Mouse (Mus musculus) embryo, embryonic 9.5 days (tissue): ENCODE data around the gene Zfp846.
A peak's percentile ranks its signal among the peaks of the same experiment; 100 is the strongest.
"Not testable (repeated sequence)": the region's sequence is repeated elsewhere in the genome, so short reads cannot be mapped to it uniquely, and the experiment has no call there.

Source experiments
- DNase-seq: peaks from one replicate; pipeline ENCODE4 v3.0.0-alpha.2; 2017; ENCODE audit errors: extremely low spot score

The Zfp846 gene

GRCm38 (mm10) chr9:20581175-20581634, at the start of gene Zfp846:
Zfp846 (plus strand) TSS chr9:20581291.
- DNase-seq: peak; percentile 96

DNA sequence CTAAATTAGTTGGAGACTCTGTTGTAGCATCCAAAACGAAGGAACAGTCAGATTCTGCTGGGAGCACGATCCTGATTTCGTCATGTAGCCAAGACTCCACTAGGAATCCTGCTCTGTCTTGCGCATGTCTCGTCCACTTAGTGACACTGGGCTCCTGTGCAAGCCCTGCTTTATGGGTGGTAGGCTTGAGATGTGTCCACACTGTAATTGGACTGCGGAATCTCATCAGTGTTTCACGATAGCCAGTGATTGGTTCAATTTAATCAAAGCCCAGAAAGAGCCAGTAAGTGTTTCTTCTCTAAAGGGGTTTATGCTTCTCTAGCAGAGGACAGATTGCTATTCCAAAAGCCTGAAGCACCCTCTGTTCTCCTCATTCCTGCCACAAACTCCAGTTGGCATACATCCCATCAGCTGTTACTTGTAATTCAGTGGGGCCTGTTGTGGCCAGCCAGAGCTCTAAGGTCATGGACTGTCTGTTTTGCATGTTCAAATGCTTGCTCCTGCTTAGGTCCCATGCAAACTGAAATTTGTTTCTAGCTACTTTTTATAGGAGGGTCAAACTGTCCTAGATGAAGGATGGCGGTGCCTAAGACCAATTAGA, 46.7 kb upstream of the Zfp846 start:
- no peak for DNase-seq

DNA sequence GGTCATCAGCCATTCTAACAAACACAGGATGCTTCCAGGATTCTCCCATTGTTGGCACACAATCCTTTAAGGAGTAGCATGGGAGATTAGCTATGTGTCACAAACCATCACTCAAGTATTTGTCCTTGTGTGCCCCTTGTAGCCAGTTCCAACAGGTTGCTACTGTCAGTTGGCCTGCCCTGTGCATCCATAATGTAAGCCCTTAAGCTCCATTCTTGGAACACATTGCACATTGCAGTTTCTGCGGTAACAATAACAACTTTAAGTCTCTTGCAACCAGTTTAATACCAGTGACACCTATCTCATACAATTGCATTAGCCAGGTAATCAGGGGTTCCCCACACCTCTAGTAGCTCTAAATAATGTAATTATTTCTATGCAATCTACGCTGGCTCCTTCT, 44.5 kb upstream of the Zfp846 start:
- no peak for DNase-seq

GRCm38 (mm10) chr9:20543496-20543895, 37.6 kb upstream of the Zfp846 start:
- DNase-seq: no peak

GRCm38 (mm10) chr9:20544070-20544821, 36.8 kb upstream of the Zfp846 start:
- DNase-seq: peak; percentile 98

- DNase-seq: peak; percentile 39
Observed at GRCm38 (mm10) chr9:20545151-20545550, 35.9 kb upstream of the Zfp846 start.

DNA sequence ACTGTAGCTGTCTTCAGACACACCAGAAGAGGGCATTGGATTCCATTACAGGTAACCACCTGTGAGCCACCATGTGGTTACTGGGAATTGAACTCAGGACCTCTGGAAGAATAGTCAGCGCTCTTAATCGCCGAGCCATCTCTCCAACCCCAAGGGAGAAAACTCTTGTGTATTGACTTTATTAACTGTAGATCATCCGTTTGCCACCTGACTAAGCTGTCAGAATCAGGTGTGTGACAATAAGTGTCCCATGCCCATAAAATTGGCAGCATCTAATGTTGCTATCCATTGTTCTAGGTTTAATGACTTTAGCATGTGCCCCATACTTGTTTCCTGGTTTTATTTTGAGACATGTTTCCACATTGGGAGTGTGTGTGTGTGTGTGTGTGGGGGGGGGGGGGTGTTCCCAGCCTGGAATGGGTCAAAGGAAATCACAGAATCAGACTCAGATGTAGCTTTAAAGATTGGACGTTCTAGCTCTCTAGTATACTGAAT, 29.3 kb upstream of the Zfp846 start:
- no peak for DNase-seq

DNA sequence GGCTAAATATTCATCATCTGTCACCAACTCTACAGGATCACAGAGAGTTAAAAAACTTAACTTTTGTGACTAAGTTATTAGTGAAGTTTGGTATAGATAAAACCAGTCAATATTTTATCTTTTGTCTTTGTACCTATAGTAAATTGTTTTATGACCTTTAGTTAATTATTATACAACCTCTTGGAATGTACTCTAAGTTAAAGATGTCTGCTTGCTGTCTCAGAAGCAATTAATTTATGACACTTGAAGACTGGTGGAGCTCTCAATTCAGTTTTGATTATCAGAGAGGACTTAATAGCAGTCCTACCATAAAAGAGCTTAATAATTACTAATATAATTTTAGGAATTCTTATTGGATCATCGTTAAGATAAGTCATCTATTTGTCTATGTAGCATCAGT, 28.4 kb upstream of the Zfp846 start:
- DNase-seq: no peak

- DNase-seq: no peak
Observed at GRCm38 (mm10) chr9:20562177-20562576, 18.9 kb upstream of the Zfp846 start.

DNA sequence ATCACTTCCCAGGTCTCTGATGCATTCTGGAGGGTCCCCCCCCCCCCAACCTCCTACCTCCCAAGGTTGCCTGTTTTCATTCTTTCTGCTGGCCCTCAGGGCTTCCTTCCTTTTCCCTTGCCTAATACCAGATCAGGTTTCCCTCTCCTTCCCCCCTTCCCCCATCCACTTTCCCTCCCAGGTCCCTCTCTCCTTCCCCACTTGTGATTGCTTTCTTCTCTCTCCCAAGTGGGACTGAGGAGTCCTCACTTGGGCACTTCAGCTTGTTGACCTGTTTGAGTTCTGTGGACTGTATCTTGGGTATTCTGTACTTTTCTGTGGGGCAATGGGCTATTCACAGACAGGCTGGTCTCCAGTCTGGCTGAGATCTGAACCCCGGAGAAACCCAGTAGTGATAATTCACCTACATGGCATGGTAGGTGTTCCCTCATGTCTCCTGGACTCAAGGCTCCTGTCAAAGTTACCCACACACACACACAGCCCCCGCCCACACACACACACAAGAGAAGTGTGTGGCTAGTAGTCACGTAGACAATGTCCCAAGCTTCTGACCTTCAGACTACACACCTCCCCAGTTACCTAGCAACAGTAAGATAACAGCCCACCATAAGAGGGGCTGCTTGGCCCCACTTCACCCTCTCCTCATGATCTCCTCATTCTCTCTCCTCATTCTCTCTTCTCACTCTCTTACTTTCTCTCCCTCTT, 15.6 kb upstream of the Zfp846 start:
- DNase-seq: not testable (repeated sequence)

DNA sequence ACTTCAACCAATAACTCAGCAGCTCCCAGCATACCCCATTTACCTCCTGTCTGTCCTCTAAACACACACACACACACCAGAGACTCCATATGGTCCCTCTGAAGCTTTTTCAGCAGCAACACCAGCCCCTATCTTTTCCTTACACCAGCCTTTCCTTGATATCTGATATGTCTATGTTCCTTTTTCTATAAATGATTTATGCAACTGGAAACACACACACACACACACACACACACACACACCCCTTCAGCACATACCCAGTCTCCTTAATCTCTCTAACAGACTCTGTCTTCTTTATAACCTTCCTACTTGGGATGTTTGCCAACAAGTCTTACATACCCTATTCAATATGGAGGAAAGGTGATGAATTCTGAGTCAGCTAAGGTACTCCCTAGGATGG, 10.0 kb upstream of the Zfp846 start:
- DNase-seq: no peak

DNA sequence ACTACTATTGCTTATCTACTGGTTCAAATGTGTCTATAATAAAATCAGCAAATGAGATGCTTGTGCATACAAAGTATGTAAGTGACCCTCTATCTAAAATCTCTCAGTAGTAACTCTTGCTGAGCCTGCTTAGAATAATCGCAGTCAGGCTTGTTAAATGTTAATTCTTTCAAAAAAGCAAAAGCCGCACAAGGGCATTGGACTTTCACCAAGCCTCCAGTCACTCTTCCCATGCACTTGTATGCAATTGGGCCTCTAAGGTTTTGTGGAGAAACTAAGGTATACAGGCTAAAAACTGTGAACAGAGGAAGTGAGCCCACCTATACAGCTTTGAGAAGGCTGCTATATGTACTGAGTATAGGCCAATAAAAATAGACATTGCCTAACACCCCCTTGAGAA, 4.5 kb upstream of the Zfp846 start:
- DNase-seq: no peak

DNA sequence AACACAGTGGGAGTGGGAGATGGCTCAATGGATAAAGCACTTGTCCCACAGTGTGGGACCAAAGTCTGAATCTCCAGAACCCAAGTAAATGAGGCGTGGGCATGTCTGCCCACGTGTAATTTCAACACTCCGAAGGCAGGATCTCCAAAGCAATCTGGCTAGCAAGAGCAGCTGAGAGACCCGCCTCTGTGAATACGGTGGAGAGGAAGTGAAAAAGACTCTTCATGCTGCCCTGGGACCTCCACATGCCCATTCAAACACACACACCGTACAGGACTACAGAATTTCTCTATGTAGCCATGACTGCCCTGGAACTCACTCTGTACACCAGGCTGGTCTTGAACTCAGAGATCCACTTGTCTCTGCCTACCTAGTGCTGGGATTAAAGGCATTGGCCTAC, 20.2 kb downstream of the Zfp846 start:
- no peak for DNase-seq

GRCm38 (mm10) chr9:20606269-20606668, 25.2 kb downstream of the Zfp846 start:
- DNase-seq: no peak

GRCm38 (mm10) chr9:20607100-20607974, 26.2 kb downstream of the Zfp846 start:
- DNase-seq: peak; percentile 91

GRCm38 (mm10) chr9:20609831-20610464, 28.9 kb downstream of the Zfp846 start:
- DNase-seq: no peak

DNA sequence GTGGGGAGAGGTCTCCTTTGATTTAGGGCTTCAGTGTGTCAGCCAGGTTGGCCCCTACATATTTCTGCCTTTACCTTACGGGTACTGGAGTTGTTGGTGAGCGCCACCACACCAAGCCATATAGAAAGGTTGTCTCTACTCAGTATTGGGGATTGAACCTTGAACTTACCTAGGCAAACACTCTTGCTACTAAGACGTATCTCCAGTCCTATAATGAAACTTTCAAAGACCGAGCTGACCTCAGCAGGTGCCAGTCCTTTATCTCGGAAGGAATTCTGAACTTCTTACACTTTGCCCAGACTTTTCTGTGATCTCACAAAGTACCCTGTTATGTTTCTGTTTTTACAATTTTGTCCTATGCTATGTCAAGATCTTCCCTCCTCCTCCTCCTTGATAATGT, 30.9 kb downstream of the Zfp846 start:
- no peak for DNase-seq

- DNase-seq: no peak
Observed at GRCm38 (mm10) chr9:20616685-20617084, 35.6 kb downstream of the Zfp846 start.

DNA sequence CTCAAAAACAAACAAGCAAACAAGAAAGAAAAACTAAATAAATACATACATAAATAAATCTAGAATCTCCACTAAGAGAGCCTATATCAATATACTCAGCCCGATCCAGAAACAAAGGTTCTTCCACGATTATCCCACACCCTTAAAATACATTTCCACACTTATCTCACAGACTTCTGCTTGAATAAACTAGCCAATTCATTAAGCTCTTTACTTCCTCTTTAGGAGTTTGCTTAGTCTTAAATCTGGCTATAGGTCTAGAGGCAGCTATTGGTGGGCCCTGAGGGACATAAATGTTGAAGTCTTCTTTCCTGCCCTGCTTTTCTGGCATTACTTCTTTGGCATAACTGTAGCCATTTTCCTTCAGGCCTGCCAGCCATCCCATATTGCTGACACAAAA, 50.2 kb downstream of the Zfp846 start:
- no peak for DNase-seq

DNA sequence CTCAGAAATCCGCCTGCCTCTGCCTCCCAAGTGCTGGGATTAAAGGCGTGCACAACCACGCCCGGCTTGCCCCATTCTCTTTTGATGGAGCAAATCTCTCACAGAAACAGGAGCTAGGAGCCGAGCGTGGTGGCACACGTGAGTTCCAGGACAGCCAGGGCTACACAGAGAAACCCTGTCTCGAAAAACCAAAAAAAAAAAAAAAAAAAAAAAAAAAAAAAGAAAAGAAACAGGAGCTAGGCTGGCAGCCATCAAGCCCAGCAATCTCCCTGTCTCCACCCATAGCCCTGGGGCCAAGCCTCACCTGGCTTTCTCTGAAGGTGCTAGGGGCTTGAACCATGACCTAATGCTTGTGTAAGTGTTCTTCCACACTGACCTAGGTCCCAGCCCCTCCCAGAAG, 54.6 kb downstream of the Zfp846 start:
- DNase-seq: not testable (repeated sequence)

DNA sequence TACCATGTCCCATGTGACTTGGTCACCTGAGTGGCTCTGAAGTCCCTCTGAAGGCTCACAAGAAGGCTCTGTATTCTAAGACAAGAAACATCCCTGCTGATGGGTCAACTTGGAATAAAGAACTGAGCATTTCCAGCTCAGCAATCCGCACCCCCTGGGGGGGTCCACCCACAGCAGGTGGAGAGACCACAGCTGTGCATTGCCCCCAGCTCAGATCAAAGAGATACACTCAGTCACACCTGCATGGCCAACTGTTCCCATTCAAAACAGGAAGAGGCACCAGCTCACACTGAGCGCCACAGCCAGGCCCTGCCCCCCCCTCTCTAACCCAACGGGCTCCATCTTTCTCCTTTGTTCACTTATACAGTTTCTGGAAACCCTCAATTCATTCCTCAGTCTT, 55.2 kb downstream of the Zfp846 start:
- no peak for DNase-seq
